ENCODE assay signal across 8 mouse cellular contexts in genomic region chr1:39651241-39651548, GRCm38 (mm10). TPM values are rescaled to one million over a fixed set of nuclear protein-coding genes. Genes with fewer than 3 reads are reported as not detected.
DNase-seq lines count a peak whose midpoint lies in the region; ATAC-seq and TF ChIP-seq lines count a peak whose summit lies in the region.

Creg2 (minus strand) TSS chr1:39651474.

- TF ChIP-seq POLR2A in cerebellum, adult 2 months (IDR thresholded peaks at IDR 0.05; ENCODE audit: borderline replicate concordance, insufficient read depth, low read length), result no peak

- H3K9me3 ChIP-seq in neural tube, embryonic 13.5 days, result no peaks in the 10 kb centered on the region

- peak within 1 kb of the TSS; percentile 99 for H3K4me2 ChIP-seq in neural tube, embryonic 13.5 days

- no peaks in the 10 kb centered on the region for H3K27me3 ChIP-seq in cerebellum, adult 2 months (ENCODE audit: control insufficient read depth, insufficient read depth, low read length)
- H3K27me3 ChIP-seq in neural tube, embryonic 13.5 days, result peaks cover 32% of the 10 kb centered on the region

- ATAC-seq in neural tube, embryonic 13.5 days (ENCODE audit: low read depth), result peak; percentile 30

- DNase-seq in cerebellum, adult 2 months, result no peak
- DNase-seq in cerebellum, adult 9-11 months, result no peak
- peak; percentile 80 for DNase-seq in right cerebral cortex, adult 18-20 months
- DNase-seq in right cerebral cortex, postnatal 36 days (ENCODE audit: low spot score in 2 of 2), result no peak
- no peak for DNase-seq in left cerebral cortex, postnatal 10 days (ENCODE audit: extremely low spot score in 1 of 2, low spot score in 2 of 2)
- DNase-seq in c-Kit-positive CD71-positive TER-119-positive erythroid progenitor cells, embryonic 14.5 days (ENCODE audit: low spot score), result no peak
- no peak for DNase-seq in cerebellum, postnatal 4 days (ENCODE audit: low spot score in 2 of 2)

- 33% methylated on average over 9 of the region's 9 CpGs for WGBS in cerebellum, adult 2 months
- WGBS in neural tube, embryonic 13.5 days, result 35% methylated on average over 9 of the region's 9 CpGs

- H3K9ac ChIP-seq in neural tube, embryonic 13.5 days, result peak within 1 kb of the TSS; percentile 78

- no peak for TF ChIP-seq CTCF in cerebellum, adult 2 months (IDR thresholded peaks at IDR 0.05; ENCODE audit: borderline replicate concordance, insufficient read depth, low read depth, low read length)

- no peak within 1 kb of the TSS for H3K27ac ChIP-seq in cerebellum, adult 2 months (ENCODE audit: insufficient read depth, low read length)
- peak within 1 kb of the TSS; percentile 59 for H3K27ac ChIP-seq in neural tube, embryonic 13.5 days (replicated peaks)

- H3K36me3 ChIP-seq in neural tube, embryonic 13.5 days, result no peaks in the 10 kb centered on the region

- H3K4me3 ChIP-seq in cerebellum, adult 2 months (replicated peaks; ENCODE audit: insufficient read depth, low read depth, low read length), result peak within 1 kb of the TSS; percentile 69
- H3K4me3 ChIP-seq in neural tube, embryonic 13.5 days, result peak within 1 kb of the TSS; percentile 65

- H3K4me1 ChIP-seq in cerebellum, adult 2 months (ENCODE audit: control insufficient read depth, insufficient read depth, low read length), result no peaks in the 10 kb centered on the region; the same call in 1 of the 2 replicates
- H3K4me1 ChIP-seq in neural tube, embryonic 13.5 days (replicated peaks), result peaks cover 28% of the 10 kb centered on the region

- intact Hi-C loops in left cerebral cortex, postnatal 10 days (cut with DNase I), result loop anchor here (2.0 to 10.0 kb wide), 2 partner anchors 36 to 76 kb away; partner anchors contain the start of gene Rnf149

RNA-seq across cellular contexts. Expression of gene Creg2, which starts in this region (rescaled TPM):
- polyA plus RNA-seq in cerebellum, adult 2 months (2012; rRNA removed), result 6.0 and 8.2 TPM in 2 replicates
- total RNA-seq in left cerebral cortex, postnatal 10 days (2021), result 10 to 100 TPM; 57.4 to 62.0 TPM
- polyA plus RNA-seq in neural tube, embryonic 13.5 days (2015; fragmentation: Nextera tagmentation; extraction: Ambion mirVana), result 4.9 and 5.6 TPM in 2 replicates
